Mouse (Mus musculus): ENCODE data around the gene Ogt.

DNA sequence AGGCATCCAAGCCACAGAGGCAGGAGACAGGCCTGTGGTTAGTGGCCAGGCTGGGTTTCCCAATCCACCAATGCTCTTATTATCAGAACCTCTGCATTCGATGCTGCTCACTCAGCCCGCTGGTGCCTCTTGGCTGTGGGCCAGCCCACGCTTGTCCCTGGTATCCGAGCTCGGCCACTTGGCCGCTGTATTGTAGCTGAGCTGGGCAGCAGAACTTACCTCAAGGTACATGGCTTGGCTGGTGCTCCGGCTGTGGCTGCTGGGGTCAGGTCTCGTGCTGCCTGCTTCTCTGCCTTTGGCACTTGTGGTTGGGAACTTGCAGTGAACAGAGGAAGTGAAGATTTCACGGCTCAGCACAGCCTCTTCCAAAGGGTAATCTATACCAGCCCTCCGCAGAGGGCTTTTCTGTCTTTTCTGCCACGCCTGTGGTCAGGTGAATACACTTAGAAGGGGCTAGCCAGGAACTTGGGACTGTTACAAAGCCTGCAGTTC is 94.0 kb downstream of the Ogt start, which contains the start of gene Cxcr3:
- no peak for TF ChIP-seq POLR2A (IDR thresholded peaks at IDR 0.05; ENCODE audit: low read depth, low read length)
- TF ChIP-seq CTCF (IDR thresholded peaks at IDR 0.05; ENCODE audit: extremely low read depth, insufficient read length, insufficient replicate concordance, low read depth, low read length): no peak
